Mouse (Mus musculus) cerebellum, adult (tissue): ENCODE measurements around the gene Zfp664.
A peak's percentile ranks its signal among the peaks of the same experiment; 100 is the strongest.

ENCODE experiments used
- ATAC-seq: cut with Nextera tagmentation; 2 replicates; pipeline ENCODE4 v1.9.2; 2017; ENCODE audit warnings: mild to moderate bottlenecking, moderate library complexity, mixed read lengths; ENCODE audit not compliant: insufficient number of reproducible peaks, low FRiP score, low TSS enrichment

Zfp664 gene

GRCm38 (mm10) chr5:124862871-124863741, 615 bp downstream of the Zfp664 start:
- peak; percentile 20; the same call in 1 of the 2 replicates for ATAC-seq

GRCm38 (mm10) chr5:124868981-124869380, 6.5 kb downstream of the Zfp664 start:
- peak; percentile 40; the same call in 1 of the 2 replicates for ATAC-seq

- no peak for ATAC-seq
These were observed 9.5 kb downstream of the Zfp664 start for GRCm38 (mm10) chr5:124872033-124872432.

GRCm38 (mm10) chr5:124873096-124873495, 10.6 kb downstream of the Zfp664 start:
- ATAC-seq: no peak

GRCm38 (mm10) chr5:124873890-124874601, 11.6 kb downstream of the Zfp664 start:
- no peak for ATAC-seq

- ATAC-seq: no peak
These were observed 16.8 kb downstream of the Zfp664 start for GRCm38 (mm10) chr5:124879251-124879650.

GRCm38 (mm10) chr5:124879801-124880200, 17.3 kb downstream of the Zfp664 start:
- ATAC-seq: no peak

- ATAC-seq: peak; percentile 77; the same call in 1 of the 2 replicates
These were observed 21.4 kb downstream of the Zfp664 start for GRCm38 (mm10) chr5:124883877-124884276.

- no peak for ATAC-seq
These were observed 26.2 kb downstream of the Zfp664 start for GRCm38 (mm10) chr5:124888661-124889060.

GRCm38 (mm10) chr5:124891921-124892370, 29.5 kb downstream of the Zfp664 start:
- no peak for ATAC-seq

GRCm38 (mm10) chr5:124896135-124896534, 33.6 kb downstream of the Zfp664 start:
- ATAC-seq: no peak

GRCm38 (mm10) chr5:124899945-124900631, 37.6 kb downstream of the Zfp664 start:
- ATAC-seq: no peak

- no peak for ATAC-seq
These were observed 38.4 kb downstream of the Zfp664 start for GRCm38 (mm10) chr5:124900738-124901490.

GRCm38 (mm10) chr5:124901675-124902074, 39.2 kb downstream of the Zfp664 start:
- ATAC-seq: no peak

GRCm38 (mm10) chr5:124902195-124902594, 39.7 kb downstream of the Zfp664 start:
- no peak for ATAC-seq

- ATAC-seq: no peak
These were observed 41.4 kb downstream of the Zfp664 start for GRCm38 (mm10) chr5:124903852-124904251.

GRCm38 (mm10) chr5:124906890-124907289, 44.4 kb downstream of the Zfp664 start:
- no peak for ATAC-seq

GRCm38 (mm10) chr5:124908860-124909259, 46.4 kb downstream of the Zfp664 start:
- peak; percentile 36; the same call in 1 of the 2 replicates for ATAC-seq

- ATAC-seq: no peak
These were observed 49.8 kb downstream of the Zfp664 start for GRCm38 (mm10) chr5:124912276-124912675.
